Mouse (Mus musculus) neural tube, embryonic 13.5 days (tissue): ENCODE measurements around the gene Mta3. TPM values are rescaled to one million over a fixed set of nuclear protein-coding genes. Genes with fewer than 3 reads are reported as not detected.
"Not testable (repeated sequence)": the region's sequence is repeated elsewhere in the genome, so short reads cannot be mapped to it uniquely, and the experiment has no call there.

ENCODE experiments used
- ATAC-seq: fragments of 200-750 bp; cut with Nextera tagmentation; 2 replicates; pipeline ENCODE4 v1.8.0; 2017; ENCODE audit warnings: low read depth, mild to moderate bottlenecking, moderate TSS enrichment, moderate library complexity
- H3K27ac ChIP-seq: fragments of 300-500 bp; sonication (generic); replicated peaks from 2 replicates; pipeline ENCODE4 v1.5.1; 2015; ENCODE audit warnings: moderate library complexity, mild to moderate bottlenecking, inconsistent platforms
- H3K27me3 ChIP-seq: fragments of 300-500 bp; sonication (generic); 2 replicates; pipeline ENCODE4 v1.6.1; 2015; ENCODE audit warnings: mild to moderate bottlenecking, inconsistent platforms
- H3K36me3 ChIP-seq: fragments of 300-500 bp; sonication (generic); 2 replicates; pipeline ENCODE4 v1.6.1; 2015; ENCODE audit warnings: mild to moderate bottlenecking, inconsistent platforms
- H3K4me1 ChIP-seq: fragments of 300-500 bp; sonication (generic); replicated peaks from 2 replicates; pipeline ENCODE4 v1.6.1; 2015; ENCODE audit warnings: inconsistent platforms
- H3K4me2 ChIP-seq: fragments of 300-500 bp; sonication (generic); 2 replicates; pipeline ENCODE4 v1.6.1; 2015; ENCODE audit warnings: inconsistent platforms, mild to moderate bottlenecking, moderate library complexity
- H3K4me3 ChIP-seq: fragments of 300-500 bp; sonication (generic); 2 replicates; pipeline ENCODE4 v1.5.1; 2015; ENCODE audit warnings: mild to moderate bottlenecking, inconsistent platforms
- H3K9ac ChIP-seq: fragments of 300-500 bp; sonication (generic); 2 replicates; pipeline ENCODE4 v1.6.1; 2015; ENCODE audit warnings: moderate library complexity, mild to moderate bottlenecking, inconsistent platforms
- H3K9me3 ChIP-seq: fragments of 300-500 bp; sonication (generic); 2 replicates; pipeline ENCODE4 v1.6.1; 2016; ENCODE audit warnings: inconsistent platforms
- WGBS: fragments of 180-500 bp; shearing (Covaris S2); methylation state at CpG from one replicate; pipeline ENCODE4 v1.1.7; 2015; 5-methylcytosine and 5-hydroxymethylcytosine counted together
- polyA plus RNA-seq: library from polyadenylated mRNA; unstranded; fragments of >200 nt; fragmentation: Nextera tagmentation; extraction: Ambion mirVana; gene quantifications from 2 replicates; pipeline ENCODE4 v1.2.1, GENCODE M21; 2015

The Mta3 gene
- polyA plus RNA-seq, 1 experiment from 2014 or later: 38.6 TPM

DNA sequence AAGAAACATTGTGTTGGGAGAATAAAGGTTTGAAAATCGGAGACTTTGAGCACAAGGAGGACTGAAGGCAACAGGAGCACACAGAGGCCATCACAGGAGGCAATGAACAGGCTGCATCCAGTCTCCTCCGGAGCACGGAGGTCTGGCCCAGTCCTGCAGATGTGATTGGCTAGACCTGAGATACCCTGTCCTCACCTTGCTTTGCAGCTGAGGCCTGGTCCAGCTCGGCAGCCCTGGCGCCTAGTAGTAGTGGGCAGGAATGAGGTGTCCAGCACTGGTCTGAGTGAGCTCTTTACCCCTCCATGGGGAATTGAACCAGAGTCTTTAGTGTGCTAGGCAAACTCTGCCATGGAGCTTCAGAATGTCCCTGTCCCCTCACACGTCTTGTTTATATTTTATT, 141.1 kb downstream of the Mta3 start:
- no peak overlapping the region for H3K9ac ChIP-seq
- ATAC-seq: no peak
- H3K4me2 ChIP-seq: no peak overlapping the region
- no peaks in the 10 kb centered on the region for H3K9me3 ChIP-seq
- H3K4me1 ChIP-seq: peaks cover 16% of the 10 kb centered on the region
- no peak overlapping the region for H3K4me3 ChIP-seq
- WGBS: 85% methylated on average over 6 of the region's 6 CpGs
- H3K27ac ChIP-seq: no peak overlapping the region
- H3K27me3 ChIP-seq: no peaks in the 10 kb centered on the region
- no peaks in the 10 kb centered on the region for H3K36me3 ChIP-seq

DNA sequence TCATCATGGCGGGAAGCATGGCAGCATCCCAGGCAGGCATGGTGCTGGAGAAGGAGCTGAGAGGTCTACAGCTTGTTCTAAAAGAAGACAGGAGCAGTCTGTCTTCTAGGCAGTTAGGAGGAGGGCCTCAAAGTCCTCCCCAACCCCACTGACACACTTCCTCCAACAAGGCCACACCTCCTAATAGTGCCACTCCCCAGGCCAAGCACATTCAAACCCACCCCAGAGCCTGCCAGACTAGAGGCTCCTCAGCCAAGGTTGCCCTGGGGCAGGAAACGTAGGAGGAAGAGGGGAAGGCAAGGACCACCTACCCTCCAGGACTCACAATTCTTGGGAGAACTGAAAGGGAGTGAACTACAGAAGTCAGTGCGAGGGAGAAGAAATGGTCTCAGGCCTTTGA, 141.9 kb downstream of the Mta3 start, which contains the start of gene Haao:
Gene Haao (minus strand): TSS at position 149 of the 400 bp plus-strand sequence.
- H3K27ac ChIP-seq: no peak within 1 kb of the TSS

DNA sequence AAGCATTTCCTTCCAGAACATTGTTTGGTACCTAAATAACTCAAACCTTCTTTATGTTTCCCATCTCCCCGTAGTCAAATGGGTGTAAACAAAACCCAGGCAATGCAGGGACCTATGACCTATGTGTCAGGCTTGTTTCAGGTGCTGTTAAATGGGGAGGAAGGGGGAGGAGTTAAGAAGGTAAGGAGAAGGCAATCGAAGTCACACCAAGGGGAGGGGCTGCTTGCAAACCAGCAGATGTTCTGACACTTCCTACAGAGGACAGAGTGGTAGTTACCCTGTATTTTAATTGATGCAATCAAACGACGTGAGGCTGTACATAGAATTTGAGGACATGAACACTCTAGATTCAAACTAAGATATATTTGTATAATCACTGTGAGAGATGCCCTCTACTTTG, 142.5 kb downstream of the Mta3 start:
- 64% methylated on average over 4 of the region's 4 CpGs for WGBS
- Histone ChIP-seq H3K4me2 (no peak overlapping the region), H3K36me3 (no peaks in the 10 kb centered on the region), H3K4me1 (peaks cover 16% of the 10 kb centered on the region), H3K4me3 (no peak overlapping the region), H3K9ac (no peak overlapping the region), H3K27ac (no peak overlapping the region), H3K27me3 (no peaks in the 10 kb centered on the region), H3K9me3 (no peaks in the 10 kb centered on the region)
- ATAC-seq: no peak

More for the DNA sequence above, 141.9 kb downstream of the Mta3 start, which contains the start of gene Haao:
- Histone ChIP-seq H3K4me3 (no peak within 1 kb of the TSS), H3K9ac (no peak within 1 kb of the TSS), H3K4me1 (peaks cover 16% of the 10 kb centered on the region), H3K27me3 (no peaks in the 10 kb centered on the region), H3K4me2 (no peak within 1 kb of the TSS), H3K36me3 (no peaks in the 10 kb centered on the region), H3K9me3 (no peaks in the 10 kb centered on the region)
- 89% methylated on average over 3 of the region's 3 CpGs for WGBS
- no peak for ATAC-seq

DNA sequence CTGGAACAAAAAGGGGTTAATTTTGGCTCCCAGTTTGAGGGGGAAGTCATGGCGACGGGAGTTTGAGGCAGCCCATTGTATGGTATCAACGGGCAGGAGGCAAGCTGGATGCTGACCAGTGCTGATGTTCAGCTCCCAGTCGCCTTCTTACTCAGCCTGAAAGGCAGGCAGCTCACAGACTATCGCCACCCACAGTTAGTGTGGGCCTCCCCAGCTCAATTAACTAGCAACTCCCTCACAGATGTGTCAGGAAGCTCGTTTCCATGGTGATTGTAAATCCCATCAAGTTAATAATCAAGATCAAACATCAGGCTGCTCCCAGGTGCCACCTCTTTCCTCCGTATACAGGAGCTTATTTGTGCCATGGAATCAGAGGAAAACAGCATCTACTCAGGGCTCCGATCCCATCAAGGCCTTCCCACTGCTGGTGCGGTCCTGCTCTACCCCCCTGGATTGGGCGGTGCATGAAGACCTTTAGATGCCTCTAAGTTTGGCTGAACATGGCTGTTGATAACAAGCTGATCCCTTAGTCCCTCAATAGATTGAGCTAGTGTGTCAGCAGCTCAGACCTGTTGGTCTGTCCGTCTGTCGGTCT, 143.2 kb downstream of the Mta3 start:
- H3K9me3 ChIP-seq: no peaks in the 10 kb centered on the region
- peaks cover 16% of the 10 kb centered on the region for H3K4me1 ChIP-seq
- no peak overlapping the region for H3K4me2 ChIP-seq
- H3K4me3 ChIP-seq: no peak overlapping the region
- ATAC-seq: no peak
- no peaks in the 10 kb centered on the region for H3K27me3 ChIP-seq
- WGBS: 57% methylated on average over 12 of the region's 12 CpGs
- H3K27ac ChIP-seq: 0 out of 2 replicates have a peak overlapping the region, but pooled peaks have one; percentile 23
- no peaks in the 10 kb centered on the region for H3K36me3 ChIP-seq
- no peak overlapping the region for H3K9ac ChIP-seq

DNA sequence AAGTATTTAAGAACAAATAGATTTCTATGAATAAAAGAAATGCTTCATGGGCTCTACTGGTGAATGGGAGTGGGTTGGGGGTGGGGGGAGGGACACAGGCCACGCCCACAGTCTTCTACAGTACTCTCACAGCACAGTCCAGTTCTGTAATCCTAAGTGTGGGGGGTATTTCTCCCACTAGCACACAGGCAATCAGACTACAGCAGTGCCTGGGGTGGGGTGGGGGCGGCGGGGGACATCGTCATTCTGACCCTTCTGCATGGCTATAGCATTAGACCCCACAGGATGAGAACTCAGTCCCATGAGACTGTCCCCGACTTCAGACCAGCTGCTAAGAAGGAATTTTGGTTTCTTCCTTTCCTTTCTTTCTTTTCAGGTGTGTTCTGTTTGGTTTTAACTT, 143.8 kb downstream of the Mta3 start:
- H3K36me3 ChIP-seq: no peaks in the 10 kb centered on the region
- ATAC-seq: peak; percentile 45; the same call in 1 of the 2 replicates
- H3K27ac ChIP-seq: no peak overlapping the region
- no peaks in the 10 kb centered on the region for H3K9me3 ChIP-seq
- peaks cover 16% of the 10 kb centered on the region for H3K4me1 ChIP-seq
- 77% methylated on average over 5 of the region's 5 CpGs for WGBS
- H3K4me3 ChIP-seq: no peak overlapping the region
- no peak overlapping the region for H3K4me2 ChIP-seq
- no peak overlapping the region for H3K9ac ChIP-seq
- H3K27me3 ChIP-seq: no peaks in the 10 kb centered on the region

DNA sequence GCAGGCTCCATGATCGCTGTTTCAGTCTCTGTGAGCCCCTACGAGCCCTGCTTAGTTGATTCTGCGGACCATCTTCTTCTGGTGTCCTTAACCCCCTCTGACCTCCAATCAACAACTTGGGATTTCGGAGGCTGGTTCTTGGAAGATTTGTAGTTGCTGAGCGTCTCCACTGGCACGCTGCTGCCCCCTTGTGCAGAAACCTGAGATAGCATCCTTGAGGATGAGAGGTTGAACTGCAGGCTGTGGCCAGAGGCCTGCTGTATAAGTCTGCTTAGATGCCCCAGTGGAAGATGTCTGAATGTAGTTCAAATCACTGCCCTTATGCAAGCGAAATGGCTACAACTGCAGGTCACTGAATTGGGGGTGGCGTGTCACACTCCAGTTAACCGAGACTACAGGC, 144.5 kb downstream of the Mta3 start:
- H3K4me2 ChIP-seq: no peak overlapping the region
- peaks cover 16% of the 10 kb centered on the region for H3K4me1 ChIP-seq
- 13% methylated on average over 9 of the region's 9 CpGs for WGBS
- no peak overlapping the region for H3K27ac ChIP-seq
- no peaks in the 10 kb centered on the region for H3K36me3 ChIP-seq
- no peak overlapping the region for H3K9ac ChIP-seq
- peak; percentile 51; the same call in 1 of the 2 replicates for ATAC-seq
- H3K4me3 ChIP-seq: no peak overlapping the region
- H3K9me3 ChIP-seq: no peaks in the 10 kb centered on the region
- no peaks in the 10 kb centered on the region for H3K27me3 ChIP-seq

DNA sequence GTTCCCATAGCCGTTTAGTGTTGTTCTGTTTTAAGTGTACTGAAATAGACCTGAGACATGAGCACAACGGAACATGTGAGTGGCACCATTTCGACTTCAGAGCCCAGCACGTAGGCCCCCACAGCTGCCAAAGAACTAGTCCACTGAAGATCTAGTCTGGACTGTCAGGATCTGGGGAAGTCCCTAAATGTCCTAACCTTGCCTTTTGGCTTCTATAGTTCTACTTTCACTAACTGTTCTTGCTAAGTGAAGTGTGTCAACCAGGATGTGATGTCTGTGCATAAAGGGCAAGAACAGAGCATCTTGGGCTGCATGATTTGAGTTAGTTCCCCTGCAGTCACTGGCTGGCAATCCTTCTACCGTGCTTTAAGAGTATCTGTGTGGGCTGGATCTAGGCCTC, 144.9 kb downstream of the Mta3 start:
- Histone ChIP-seq H3K4me2 (no peak overlapping the region), H3K36me3 (no peaks in the 10 kb centered on the region), H3K27ac (no peak overlapping the region), H3K4me1 (peaks cover 16% of the 10 kb centered on the region), H3K9ac (no peak overlapping the region), H3K4me3 (no peak overlapping the region), H3K9me3 (no peaks in the 10 kb centered on the region), H3K27me3 (no peaks in the 10 kb centered on the region)
- ATAC-seq: no peak
- WGBS: 88% methylated on average over 5 of the region's 5 CpGs

DNA sequence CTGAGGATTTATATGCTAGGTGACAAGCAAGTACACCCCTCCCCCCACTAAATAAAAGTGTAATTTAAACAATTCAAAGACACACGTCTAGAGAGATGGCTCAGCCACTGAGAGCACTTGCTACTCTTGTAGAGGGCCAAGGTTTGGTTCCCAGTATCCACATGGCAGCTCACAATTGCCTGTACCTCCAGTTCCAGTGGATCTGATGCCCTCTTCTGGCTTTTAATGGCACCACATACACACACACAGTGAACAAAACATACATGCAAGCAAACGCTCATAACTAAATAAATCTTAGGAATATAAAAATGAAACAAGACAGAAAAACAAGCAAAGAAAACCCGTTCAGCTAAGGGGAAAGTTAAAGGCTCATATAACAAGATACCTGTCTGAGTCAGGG, 147.9 kb downstream of the Mta3 start:
- Histone ChIP-seq H3K4me2 (no peak overlapping the region), H3K4me3 (no peak overlapping the region), H3K27ac (no peak overlapping the region), H3K36me3 (no peaks in the 10 kb centered on the region), H3K9ac (no peak overlapping the region), H3K27me3 (no peaks in the 10 kb centered on the region), H3K9me3 (no peaks in the 10 kb centered on the region), H3K4me1 (peaks cover 15% of the 10 kb centered on the region)
- ATAC-seq: no peak
- 52% methylated on average over 3 of the region's 3 CpGs for WGBS

DNA sequence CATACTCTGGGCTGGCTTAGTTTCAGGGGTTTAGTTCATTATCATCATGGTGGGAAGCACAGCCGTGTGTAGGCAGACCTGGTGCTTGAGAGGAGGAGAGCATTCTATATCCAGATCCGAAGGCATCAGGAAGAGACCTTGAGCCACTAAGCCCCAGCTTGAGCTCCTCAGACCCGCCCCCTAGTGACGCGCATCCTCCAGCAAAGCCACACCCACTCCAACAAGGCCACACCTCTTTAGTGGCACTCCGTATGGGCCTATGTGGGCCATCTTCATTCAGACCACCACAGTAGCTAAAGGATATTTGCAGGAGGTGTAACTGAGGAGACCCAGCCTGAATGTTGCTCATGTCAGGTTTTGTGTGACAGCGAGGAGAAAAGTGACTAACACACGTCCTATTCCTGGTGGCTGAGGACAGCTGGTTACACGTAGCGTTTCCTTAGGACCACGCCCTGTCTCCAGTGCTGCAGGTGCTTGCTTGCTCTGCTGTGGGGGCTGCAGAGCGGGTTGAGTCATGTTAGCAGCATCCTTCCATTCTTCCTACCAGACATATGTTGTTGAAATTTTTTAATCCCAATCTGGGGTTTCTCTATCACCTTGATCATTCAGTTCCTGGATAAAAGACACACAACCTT, 148.4 kb downstream of the Mta3 start:
- H3K27me3 ChIP-seq: no peaks in the 10 kb centered on the region
- WGBS: 52% methylated on average over 12 of the region's 12 CpGs
- no peak overlapping the region for H3K27ac ChIP-seq
- H3K9ac ChIP-seq: no peak overlapping the region
- H3K9me3 ChIP-seq: no peaks in the 10 kb centered on the region
- no peak; the same call in 1 of the 2 replicates for ATAC-seq
- H3K36me3 ChIP-seq: no peaks in the 10 kb centered on the region
- no peak overlapping the region for H3K4me2 ChIP-seq
- H3K4me1 ChIP-seq: peaks cover 9% of the 10 kb centered on the region
- H3K4me3 ChIP-seq: no peak overlapping the region

DNA sequence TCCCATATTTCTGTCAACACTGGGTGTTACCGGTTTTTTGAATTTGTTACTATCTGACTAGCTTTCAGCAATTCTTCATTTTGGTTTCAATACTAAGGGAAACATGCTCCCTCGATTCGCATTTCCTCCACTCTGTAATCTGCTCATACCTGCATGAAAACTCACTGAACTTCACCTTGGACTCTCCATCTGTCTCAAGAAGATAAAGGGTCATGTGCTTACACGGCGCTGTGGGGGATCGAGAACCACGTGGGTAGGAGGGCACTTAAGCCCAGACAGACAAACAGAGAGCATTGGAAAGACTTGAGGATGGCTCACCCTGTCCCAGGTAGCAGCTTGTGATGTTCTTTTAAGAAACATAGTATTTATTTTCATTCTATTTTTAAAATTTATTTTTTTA, 152.4 kb downstream of the Mta3 start:
- Histone ChIP-seq H3K36me3 (no peaks in the 10 kb centered on the region), H3K27ac (no peak overlapping the region), H3K4me2 (no peak overlapping the region), H3K27me3 (no peaks in the 10 kb centered on the region), H3K9ac (no peak overlapping the region), H3K4me1 (0 out of 2 replicates have a peak, but pooled peaks cover 9% of the 10 kb centered on the region), H3K9me3 (no peaks in the 10 kb centered on the region), H3K4me3 (no peak overlapping the region)
- 89% methylated on average over 7 of the region's 7 CpGs for WGBS
- ATAC-seq: no peak

DNA sequence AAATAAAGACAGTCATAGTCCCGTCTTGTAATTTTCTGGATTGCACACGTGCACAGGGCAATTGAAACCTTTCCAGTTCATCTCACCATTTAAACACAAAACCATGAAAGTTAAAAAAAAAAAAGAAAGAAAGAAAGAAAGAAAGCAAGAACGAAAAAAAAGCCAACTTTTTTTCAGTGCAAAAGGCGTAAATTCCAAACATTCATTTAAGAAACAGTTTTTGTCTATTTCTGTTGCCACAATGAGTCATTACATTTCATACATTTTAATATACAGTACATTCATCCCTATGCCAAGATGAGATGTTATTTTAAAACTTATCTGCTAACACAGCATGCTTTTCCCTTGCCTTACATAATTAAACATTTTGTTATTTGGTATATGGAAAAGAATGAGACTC, 153.7 kb downstream of the Mta3 start:
- no peak for ATAC-seq
- Histone ChIP-seq H3K4me2 (no peak overlapping the region), H3K36me3 (no peaks in the 10 kb centered on the region), H3K27me3 (no peaks in the 10 kb centered on the region), H3K9me3 (no peaks in the 10 kb centered on the region), H3K4me1 (0 out of 2 replicates have a peak, but pooled peaks cover 9% of the 10 kb centered on the region), H3K9ac (no peak overlapping the region), H3K4me3 (no peak overlapping the region), H3K27ac (no peak overlapping the region)
- WGBS: 82% methylated on average over 4 of the region's 4 CpGs

DNA sequence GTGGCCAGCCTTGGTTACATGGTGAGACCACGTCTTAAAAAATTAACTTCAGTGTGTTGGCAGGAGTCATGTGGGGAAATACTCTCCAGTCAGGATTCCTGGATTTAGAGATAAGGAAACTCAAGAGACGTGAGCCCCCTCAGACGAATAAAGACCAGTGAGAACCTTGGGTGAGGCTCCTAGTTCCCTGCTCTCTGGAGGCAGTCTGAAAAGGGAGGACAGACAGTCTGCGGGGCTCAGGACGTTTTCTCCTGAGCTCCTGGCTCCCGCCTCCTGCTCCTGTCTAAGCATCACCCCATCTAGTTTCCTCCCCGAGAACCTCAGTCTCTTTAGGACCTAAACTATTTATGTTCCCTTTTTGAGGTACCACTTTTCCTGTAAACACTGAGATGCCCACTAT, 154.3 kb downstream of the Mta3 start:
- H3K27me3 ChIP-seq: no peaks in the 10 kb centered on the region
- H3K4me3 ChIP-seq: no peak overlapping the region
- 87% methylated on average over 7 of the region's 7 CpGs for WGBS
- H3K9ac ChIP-seq: no peak overlapping the region
- 0 out of 2 replicates have a peak, but pooled peaks cover 9% of the 10 kb centered on the region for H3K4me1 ChIP-seq
- H3K36me3 ChIP-seq: no peaks in the 10 kb centered on the region
- no peak overlapping the region for H3K4me2 ChIP-seq
- H3K9me3 ChIP-seq: no peaks in the 10 kb centered on the region
- no peak overlapping the region for H3K27ac ChIP-seq
- ATAC-seq: no peak

DNA sequence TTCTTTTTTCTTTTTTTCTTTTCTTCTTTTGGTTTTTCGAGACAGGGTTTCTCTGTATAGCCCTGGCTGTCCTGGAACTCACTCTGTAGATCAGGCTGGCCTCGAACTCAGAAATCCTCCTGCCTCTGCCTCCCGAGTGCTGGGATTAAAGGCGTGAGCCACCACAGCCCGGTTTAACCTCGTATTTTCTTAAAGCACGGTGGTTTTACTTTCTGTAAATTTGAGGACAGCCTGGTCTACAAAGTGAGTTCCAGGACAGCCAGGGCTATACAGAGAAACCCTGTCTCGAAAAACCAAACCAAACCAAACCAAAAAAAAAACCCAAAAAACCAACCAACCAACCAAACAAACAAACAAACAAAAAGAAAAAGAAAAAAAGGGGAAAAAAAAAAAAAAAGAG, 155.0 kb downstream of the Mta3 start:
- 63% methylated on average over 8 of the region's 8 CpGs for WGBS
- ATAC-seq, H3K9ac ChIP-seq, H3K36me3 ChIP-seq, H3K4me1 ChIP-seq, H3K27me3 ChIP-seq, H3K9me3 ChIP-seq: not testable (repeated sequence)
- Histone ChIP-seq H3K4me3 (peak overlapping the region; percentile 62), H3K27ac (peak overlapping the region; percentile 88; the same call in 1 of the 2 replicates), H3K4me2 (peak overlapping the region; percentile 71)
